Mouse (Mus musculus): ENCODE results near the gene Asb2.

Asb2 gene

GRCm38 (mm10) chr12:103361539-103362307 lies 5.9 kb upstream of the Asb2 start:
- DNase-seq (ENCODE audit: low read depth, low spot score) = no peak

DNA sequence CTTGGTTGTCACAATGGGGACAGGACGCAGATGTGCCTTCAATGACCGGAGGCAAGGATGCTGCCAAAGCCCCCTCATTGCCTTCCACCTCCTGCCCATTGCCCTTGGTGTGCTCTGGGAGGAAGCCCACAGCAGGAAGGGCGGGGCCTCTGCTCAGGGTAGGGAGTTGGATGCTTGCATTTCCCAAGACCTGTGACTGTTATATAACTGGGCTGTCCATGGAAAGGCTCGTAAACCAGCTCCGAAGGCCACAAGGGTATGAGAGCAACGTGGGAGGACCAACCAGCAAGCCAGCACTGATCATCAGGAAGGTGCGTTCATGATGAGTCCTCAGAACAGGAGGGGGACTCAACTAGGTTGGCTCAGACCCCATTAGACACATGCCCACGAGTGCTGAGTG lies 5.0 kb upstream of the Asb2 start:
- no peak for DNase-seq (ENCODE audit: low read depth, low spot score)

DNA sequence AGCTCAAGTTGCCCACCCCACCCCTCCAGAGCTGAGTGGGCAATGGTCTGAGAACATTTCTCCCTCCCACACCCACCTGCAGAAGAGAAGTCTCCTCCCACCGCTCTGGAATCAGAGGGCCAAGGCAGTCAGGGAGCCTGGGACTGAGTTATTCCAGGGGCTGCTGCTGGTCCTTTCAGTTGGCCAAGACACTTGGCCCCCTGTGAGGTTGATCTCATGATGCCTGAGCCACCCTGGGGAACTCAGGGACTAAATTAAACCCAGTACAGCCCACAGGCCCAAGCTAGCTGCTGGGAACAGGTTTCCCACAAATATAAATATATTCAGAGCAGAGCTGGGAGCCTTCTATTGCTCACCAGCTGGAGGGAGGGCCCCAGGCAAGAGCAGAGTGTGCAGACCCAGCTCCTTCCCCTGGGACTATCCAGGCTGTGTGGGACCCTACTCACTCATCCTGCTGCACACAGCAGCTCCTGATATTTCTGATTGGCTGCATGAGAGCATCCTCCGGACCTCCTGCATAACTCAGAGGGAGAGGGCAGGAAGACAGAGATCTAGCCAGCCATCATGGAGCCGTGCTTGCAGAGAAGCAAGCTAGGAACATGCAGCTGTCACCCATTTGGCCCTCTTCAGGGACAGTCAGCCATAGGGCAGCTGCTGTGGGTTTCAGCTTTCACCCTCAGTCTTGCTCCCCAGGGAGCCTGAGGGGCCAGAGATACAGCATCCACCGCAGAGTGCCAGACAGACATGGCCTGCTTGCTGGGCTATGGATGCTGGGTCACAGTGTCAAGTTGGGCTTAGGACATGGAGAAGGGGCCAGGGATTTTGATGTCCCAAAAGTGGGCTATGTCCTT lies 3.4 kb upstream of the Asb2 start:
- DNase-seq (ENCODE audit: low read depth, low spot score) = no peak

DNA sequence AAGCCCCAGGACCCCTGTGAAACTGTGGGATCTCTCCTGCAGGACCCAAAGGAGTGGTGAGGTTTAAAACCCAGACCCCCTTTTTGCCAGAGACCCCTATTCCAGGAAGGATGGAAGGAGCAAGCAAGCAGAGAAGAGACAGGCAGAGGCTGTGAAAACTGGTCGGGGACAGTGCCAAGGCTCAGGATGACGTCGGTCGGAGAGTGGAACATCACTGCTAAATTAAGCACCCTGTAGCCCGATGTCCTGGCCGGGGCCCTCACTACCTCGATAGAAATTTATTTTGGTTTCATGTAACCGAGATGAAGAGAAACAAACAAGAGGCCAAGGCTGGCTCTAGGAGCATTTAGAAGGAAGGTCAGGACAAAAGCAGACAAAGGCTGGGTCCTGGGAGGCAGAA lies 2.4 kb upstream of the Asb2 start:
- no peak for DNase-seq (ENCODE audit: low read depth, low spot score)

- no peak for DNase-seq (ENCODE audit: low read depth, low spot score)
These were observed 581 bp upstream of the Asb2 start for GRCm38 (mm10) chr12:103356415-103356748.

- no peak for DNase-seq (ENCODE audit: low read depth, low spot score)
These were observed 2.3 kb downstream of the Asb2 start for GRCm38 (mm10) chr12:103353538-103353937.

DNA sequence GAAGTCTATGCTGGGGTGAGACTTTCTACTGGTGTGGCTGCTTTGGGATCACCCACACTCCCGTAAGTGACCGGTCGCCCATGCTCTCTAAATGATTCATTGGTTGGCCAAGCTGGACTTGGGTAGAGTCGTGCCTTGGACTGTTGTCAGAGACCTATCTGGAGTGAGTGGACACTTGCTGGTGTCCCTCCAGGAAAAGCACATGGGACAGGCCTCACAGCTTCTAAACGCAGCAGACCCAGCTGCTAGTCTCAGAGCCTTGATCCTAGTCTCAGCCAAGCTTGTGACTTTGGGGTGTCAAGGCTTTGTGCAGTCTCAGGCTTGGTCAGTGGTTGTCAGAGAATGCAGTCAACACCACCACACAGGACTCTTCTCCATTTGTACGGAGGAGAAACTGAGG lies 3.1 kb downstream of the Asb2 start:
- no peak for DNase-seq (ENCODE audit: low read depth, low spot score)

GRCm38 (mm10) chr12:103348506-103348905 lies 7.3 kb downstream of the Asb2 start:
- peak; percentile 49 for DNase-seq (ENCODE audit: low read depth, low spot score)

- no peak for DNase-seq (ENCODE audit: low read depth, low spot score)
These were observed 8.4 kb downstream of the Asb2 start for GRCm38 (mm10) chr12:103347406-103347805.

DNA sequence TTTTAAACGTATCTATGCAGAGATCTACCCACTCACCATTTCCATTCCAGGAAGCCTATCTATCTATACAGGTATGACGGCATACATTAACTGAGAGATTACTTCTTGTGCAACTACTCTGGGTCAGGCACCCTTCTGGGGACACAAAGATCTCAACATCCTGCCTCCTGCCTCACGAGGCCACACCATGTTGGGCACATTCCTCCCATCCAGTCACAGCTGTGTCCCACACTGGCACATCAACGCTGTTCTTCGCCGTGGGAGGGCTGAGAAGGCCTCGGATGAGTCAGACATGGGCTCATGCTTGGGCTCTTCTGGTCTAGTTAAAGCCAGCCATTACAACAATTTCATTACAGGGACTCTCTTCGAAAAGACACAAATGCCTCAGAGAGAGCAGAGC lies 8.9 kb downstream of the Asb2 start:
- no peak for DNase-seq (ENCODE audit: low read depth, low spot score)

GRCm38 (mm10) chr12:103344934-103345333 lies 10.9 kb downstream of the Asb2 start:
- no peak for DNase-seq (ENCODE audit: low read depth, low spot score)

- no peak for DNase-seq (ENCODE audit: low read depth, low spot score)
These were observed 12.3 kb downstream of the Asb2 start for GRCm38 (mm10) chr12:103343456-103343855.

DNA sequence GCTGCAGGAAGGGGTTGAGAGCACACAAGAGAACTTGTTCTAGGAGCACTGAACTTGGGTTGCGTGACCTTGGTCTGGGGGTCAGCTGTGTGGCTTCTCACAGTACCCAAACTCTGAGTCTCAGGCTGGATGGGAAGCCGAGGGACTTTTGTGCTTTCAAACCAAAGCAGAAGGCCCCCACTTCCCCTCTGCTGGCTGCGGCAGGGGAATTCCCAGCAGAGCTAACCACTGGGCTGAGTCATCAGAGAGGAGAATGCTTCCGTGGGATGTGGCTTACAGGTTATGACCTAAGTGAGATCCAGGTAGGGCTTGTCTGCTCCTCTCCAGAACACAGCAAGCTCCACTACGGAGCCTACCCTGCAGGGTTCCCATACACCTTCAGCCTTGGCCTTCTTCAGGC lies 14.6 kb downstream of the Asb2 start:
- no peak for DNase-seq (ENCODE audit: low read depth, low spot score)

DNA sequence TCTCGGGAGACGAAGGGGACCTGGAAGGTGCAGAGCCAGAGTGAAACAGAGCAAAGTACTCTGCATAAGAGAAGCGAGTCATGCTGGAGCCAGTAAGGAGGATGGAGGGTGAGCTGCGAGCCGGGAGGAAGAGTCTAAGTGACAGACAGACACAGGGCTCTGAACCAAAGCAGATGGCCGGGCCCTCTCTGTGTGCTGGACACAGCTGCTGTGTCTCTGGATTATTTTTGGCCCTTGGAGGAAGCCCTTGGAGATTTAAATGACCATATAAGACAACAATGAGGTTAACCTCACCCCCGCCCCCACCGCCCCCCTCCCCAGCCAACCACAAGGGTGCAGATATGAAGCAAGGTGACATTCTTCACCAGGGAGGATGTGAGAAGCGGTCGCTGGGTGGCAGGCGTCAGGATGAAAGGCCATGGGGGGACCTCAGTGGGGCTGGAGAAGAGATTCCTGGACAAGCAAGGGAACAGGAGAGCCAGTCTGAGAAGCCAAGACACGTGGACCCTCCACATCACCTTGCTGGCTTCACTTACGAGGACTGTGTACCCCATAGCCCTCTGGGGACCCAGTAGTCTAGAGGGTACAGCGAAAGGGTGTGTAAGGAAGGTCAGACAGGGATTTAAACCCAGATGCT lies 17.5 kb downstream of the Asb2 start:
- no peak for DNase-seq (ENCODE audit: low read depth, low spot score)

- DNase-seq (ENCODE audit: low read depth, low spot score) = no peak
These were observed 19.0 kb downstream of the Asb2 start for GRCm38 (mm10) chr12:103336766-103337165.

- no peak for DNase-seq (ENCODE audit: low read depth, low spot score)
These were observed 22.4 kb downstream of the Asb2 start for GRCm38 (mm10) chr12:103333426-103333825.

DNA sequence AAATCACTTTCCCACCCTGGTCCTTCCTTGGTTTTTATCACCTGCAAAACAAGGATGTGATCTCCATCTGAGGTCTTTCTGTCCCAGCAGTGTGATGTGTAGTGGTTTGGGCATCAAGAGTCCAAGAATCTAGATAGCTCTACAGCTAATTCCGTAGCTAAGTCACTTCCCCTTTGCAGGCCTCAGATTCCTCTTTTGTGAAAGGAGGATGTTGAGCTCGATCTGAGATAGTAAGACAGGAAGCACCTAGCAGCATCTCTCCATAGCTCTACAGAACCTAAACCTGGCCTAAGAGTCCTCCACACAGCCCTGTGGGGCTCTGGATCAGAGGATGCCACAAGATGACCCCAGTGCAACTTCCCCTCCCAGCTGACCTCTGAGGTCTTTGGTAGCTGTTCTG lies 22.9 kb downstream of the Asb2 start:
- no peak for DNase-seq (ENCODE audit: low read depth, low spot score)

DNA sequence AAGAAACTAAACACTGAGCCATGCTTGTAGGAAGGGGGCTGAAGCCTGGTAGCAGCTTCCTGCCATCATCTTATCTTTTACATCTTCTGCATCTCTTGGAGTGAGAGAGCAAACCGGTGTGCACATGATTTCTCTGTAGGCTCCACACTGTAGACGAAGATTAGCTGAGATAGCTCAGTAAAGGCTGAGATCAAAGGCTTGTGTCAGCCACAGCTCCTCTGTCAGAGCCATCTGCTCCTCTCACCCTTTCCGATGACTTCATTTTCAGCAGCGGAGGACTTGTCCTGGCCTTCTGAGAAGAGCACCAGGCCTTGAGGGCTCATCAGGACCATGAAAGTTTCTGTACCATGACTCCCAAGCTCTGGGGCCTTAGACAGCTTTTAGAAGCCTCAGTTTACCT lies 24.3 kb downstream of the Asb2 start:
- DNase-seq (ENCODE audit: low read depth, low spot score) = no peak

DNA sequence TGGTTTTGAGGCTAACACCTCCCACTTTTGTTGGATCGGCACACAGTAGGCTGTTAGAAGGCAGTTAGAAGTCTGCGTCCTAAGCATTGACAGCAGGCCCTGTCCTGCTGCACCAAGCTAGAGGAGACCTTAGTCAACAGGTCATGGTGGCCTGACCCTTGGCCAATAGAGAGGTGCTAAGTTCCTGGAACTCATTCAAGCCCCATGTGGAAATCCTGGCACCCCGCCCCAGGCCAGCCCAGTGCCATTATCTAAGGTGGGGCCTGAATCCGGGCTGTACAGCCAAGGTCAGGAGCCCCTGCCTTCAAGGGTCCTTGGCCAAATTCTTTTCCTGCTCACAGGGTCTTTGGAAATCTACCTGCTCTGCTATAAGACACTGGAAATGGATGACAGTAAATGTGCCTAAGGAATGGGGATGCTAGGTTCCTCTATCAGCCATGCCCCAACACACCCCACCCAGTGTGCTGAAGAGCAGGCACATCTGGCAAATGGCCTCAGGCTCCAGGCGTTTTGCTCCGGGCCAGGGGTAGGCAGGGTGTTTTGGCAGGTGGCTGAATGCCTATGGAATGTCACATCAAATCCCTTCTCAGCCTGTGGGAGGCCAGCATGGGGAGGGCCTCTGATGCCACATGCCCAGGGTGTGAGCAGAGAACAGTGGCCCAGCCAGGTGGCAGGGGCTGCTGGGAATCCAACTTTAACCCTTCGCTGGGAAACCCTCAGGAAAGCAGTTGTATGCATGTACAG lies 27.2 kb downstream of the Asb2 start:
- DNase-seq (ENCODE audit: low read depth, low spot score) = no peak

- DNase-seq (ENCODE audit: low read depth, low spot score) = no peak
These were observed 28.7 kb downstream of the Asb2 start for GRCm38 (mm10) chr12:103327107-103327506.

GRCm38 (mm10) chr12:103326569-103326968 lies 29.2 kb downstream of the Asb2 start:
- no peak for DNase-seq (ENCODE audit: low read depth, low spot score)
